Mouse (Mus musculus) erythroblast, embryonic 14.5 days (primary cell): ENCODE results near the gene Sumo1. TPM values are rescaled to one million over a fixed set of nuclear protein-coding genes. Genes with fewer than 3 reads are reported as not detected.

ENCODE experiments used
- H3K27me3 ChIP-seq: 2 replicates; pipeline ENCODE4 v1.6.1; 2012; ENCODE audit warnings: inconsistent platforms; ENCODE audit not compliant: control insufficient read depth
- H3K36me3 ChIP-seq: 2 replicates; pipeline ENCODE4 v1.6.1; 2012; ENCODE audit warnings: mild to moderate bottlenecking, inconsistent platforms; ENCODE audit not compliant: control insufficient read depth
- H3K4me1 ChIP-seq: 2 replicates; pipeline ENCODE4 v1.6.1; 2012; ENCODE audit warnings: inconsistent platforms; ENCODE audit not compliant: control insufficient read depth
- H3K4me3 ChIP-seq: replicated peaks from 2 replicates; pipeline ENCODE3; 2012; ENCODE audit warnings: moderate library complexity, mild to moderate bottlenecking, inconsistent platforms
- H3K9me3 ChIP-seq: 2 replicates; pipeline ENCODE4 v1.6.1; 2012; ENCODE audit warnings: low read length, inconsistent platforms, mixed read lengths; ENCODE audit not compliant: control insufficient read depth
- GATA1 ChIP-seq: IDR thresholded peaks from 2 replicates; pipeline ENCODE4 v1.6.1; 2012; ENCODE audit warnings: low read length, inconsistent platforms, mixed read lengths
- TAL1 ChIP-seq: IDR thresholded peaks from 3 replicates; pipeline ENCODE4 v1.6.1; 2012; ENCODE audit warnings: low read length, inconsistent platforms, mixed read lengths
- polyA plus RNA-seq: library from polyadenylated mRNA; stranded (reverse); fragments of >175 nt; gene quantifications from 2 replicates; pipeline ENCODE4 v1.2.3, GENCODE M21; 2012

The Sumo1 gene
- polyA plus RNA-seq, 1 experiment: 12.2 TPM

DNA sequence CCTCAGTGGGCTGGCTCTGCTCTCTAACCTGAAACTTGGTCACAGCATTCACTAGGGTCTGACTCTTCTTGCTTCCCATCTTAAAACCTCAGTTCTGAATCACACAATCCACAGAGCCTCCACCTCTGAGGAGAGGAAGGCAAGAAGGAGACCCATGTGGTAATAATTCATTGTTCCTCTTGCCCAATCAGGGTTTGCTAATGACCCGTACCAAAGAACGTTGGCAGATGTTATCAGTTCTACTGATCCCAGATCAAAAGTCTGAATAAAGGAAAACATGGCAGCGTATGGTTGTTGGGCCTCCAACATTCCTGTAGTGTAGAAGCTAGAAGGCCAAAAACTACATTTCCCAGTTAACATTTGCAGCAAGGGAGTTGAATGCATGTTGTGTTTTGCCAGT lies 99.1 kb downstream of the Sumo1 start:
- no peaks in the 10 kb centered on the region for H3K36me3 ChIP-seq
- no peak overlapping the region for H3K4me3 ChIP-seq
- H3K4me1 ChIP-seq: no peaks in the 10 kb centered on the region
- H3K27me3 ChIP-seq: no peaks in the 10 kb centered on the region
- TF ChIP-seq TAL1 (no peak), GATA1 (no peak)
- H3K9me3 ChIP-seq: no peaks in the 10 kb centered on the region

DNA sequence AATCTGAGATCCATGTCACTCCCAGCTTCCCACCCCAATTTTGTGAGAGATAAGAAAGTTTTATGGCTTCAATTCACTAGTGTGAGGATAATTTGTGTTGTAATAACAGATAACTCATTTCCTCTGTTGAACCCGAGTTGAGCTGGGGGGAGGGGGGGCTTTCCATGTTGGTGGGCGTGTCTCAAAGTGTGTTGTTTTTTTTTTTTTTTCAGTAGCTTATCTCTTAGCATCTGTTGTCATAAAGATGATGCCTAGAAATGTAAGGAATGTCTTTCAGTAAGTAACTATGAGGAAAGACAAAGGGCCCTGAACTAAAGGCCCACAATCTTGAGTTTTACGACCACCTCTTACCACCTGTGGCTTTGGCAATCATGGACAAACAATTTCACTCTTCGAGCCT lies 99.9 kb downstream of the Sumo1 start:
- no peaks in the 10 kb centered on the region for H3K36me3 ChIP-seq
- no peak overlapping the region for H3K4me3 ChIP-seq
- TF ChIP-seq GATA1 (no peak), TAL1 (no peak)

DNA sequence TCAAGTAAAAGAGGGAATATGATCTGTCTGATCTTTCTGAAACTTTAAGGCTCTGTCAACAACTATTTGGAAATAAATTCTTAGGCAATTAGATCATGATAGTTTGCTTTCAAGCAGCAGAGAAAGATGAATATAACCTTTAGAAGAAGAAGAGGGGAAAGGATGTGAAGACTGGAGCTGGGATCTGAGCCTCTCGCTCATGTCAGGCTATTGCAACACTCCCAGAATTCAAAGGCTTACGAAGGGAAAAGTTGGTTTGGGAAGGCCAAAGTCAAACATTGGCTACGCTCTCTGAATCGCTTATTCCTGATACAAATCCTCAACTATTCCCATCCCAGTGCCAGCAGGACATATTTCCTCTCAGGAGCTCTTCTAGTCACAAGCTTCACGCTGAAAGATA lies 101.3 kb downstream of the Sumo1 start:
- no peaks in the 10 kb centered on the region for H3K27me3 ChIP-seq
- H3K36me3 ChIP-seq: no peaks in the 10 kb centered on the region
- TF ChIP-seq GATA1: no peak
- TF ChIP-seq TAL1: no peak
- H3K9me3 ChIP-seq: no peaks in the 10 kb centered on the region
- H3K4me1 ChIP-seq: no peaks in the 10 kb centered on the region
- no peak overlapping the region for H3K4me3 ChIP-seq

More for the DNA sequence above, 99.9 kb downstream of the Sumo1 start:
- no peaks in the 10 kb centered on the region for H3K4me1 ChIP-seq
- H3K9me3 ChIP-seq: no peaks in the 10 kb centered on the region
- no peaks in the 10 kb centered on the region for H3K27me3 ChIP-seq

DNA sequence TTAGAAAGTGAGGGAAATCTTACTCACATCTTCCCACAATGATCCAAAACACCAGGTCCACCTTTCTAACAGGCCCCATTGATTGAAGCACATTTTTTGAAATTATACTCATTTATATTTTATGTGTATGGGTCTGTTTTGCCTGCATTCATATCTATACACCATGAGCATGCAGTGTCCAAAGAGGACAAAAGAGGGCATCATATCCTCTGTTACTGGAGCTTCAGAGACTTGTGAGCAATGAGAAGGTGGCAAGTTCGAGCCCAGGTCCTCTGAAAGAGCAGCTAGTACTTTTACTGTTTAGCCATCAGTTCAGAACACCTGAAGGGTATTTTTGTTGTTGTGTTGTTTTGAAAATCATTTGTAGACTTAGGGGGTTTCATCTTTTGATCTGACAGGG lies 102.4 kb downstream of the Sumo1 start:
- no peaks in the 10 kb centered on the region for H3K4me1 ChIP-seq
- no peak for TF ChIP-seq TAL1
- H3K36me3 ChIP-seq: no peaks in the 10 kb centered on the region
- H3K27me3 ChIP-seq: no peaks in the 10 kb centered on the region
- peaks cover under 1% of the 10 kb centered on the region for H3K9me3 ChIP-seq
- H3K4me3 ChIP-seq: no peak overlapping the region

DNA sequence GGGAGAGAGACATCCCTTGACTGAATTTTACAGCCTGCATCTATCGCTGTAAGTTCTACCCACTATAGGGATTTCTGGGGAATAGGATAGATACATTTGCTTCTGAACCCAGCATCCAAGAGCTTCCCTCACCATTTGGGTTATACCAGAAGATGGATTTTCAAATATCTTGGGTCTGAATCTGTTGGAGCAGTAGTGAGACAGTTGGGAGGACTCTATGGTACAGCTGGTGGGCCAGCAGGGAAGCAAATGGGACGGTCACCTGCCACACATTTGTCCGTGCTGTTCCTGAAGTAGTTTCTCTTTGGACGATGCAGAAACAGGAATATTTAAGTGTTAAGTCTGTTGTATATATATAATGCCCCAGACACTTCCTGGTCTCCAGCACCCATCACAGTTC lies 103.1 kb downstream of the Sumo1 start:
- H3K27me3 ChIP-seq: no peaks in the 10 kb centered on the region
- TF ChIP-seq GATA1 (no peak), TAL1 (no peak)
- H3K4me1 ChIP-seq: no peaks in the 10 kb centered on the region
- no peaks in the 10 kb centered on the region for H3K36me3 ChIP-seq
- H3K4me3 ChIP-seq: no peak overlapping the region
- H3K9me3 ChIP-seq: peaks cover 6% of the 10 kb centered on the region

DNA sequence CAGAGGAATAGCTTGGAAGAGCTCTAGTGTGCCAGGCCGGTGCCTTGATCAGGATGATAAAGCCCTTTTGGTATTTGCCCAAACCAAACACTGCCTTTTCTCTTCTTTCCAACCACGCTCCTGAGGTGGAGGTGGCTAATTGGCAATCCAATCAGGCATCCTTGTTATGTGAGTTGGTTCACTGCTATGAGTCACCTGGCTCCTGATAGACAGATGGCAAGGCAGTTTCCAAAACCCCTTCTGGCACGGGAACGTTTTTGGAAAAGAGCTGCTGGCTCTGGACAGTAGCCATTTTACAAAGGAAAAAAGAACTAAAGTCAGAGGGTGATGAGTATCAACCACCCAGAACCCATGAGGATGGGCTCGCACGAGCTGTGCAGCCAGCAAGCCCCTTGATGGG lies 103.7 kb downstream of the Sumo1 start:
- Histone ChIP-seq H3K4me3 (no peak overlapping the region), H3K9me3 (peaks cover 6% of the 10 kb centered on the region), H3K4me1 (no peaks in the 10 kb centered on the region), H3K36me3 (no peaks in the 10 kb centered on the region), H3K27me3 (no peaks in the 10 kb centered on the region)
- no peak for TF ChIP-seq GATA1
- TF ChIP-seq TAL1: no peak

DNA sequence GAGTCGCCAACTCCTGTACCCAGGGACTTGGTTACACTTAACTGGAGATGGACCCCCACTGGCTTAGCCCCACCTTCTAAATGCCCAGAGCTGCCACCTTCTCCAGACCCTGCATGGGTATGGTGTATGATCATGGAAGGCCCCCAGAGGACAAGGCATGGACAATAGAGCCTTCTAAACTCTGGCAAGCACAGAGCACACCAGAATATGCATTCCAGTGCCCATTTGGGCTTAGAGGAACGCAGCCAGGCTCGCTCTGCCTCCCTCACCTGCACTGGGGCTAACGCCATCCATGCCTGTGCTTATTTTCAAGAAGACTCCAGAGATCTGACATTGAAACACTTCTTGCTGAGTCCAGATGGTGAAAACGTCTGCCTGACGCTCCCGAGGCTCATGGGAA lies 104.4 kb downstream of the Sumo1 start:
- Histone ChIP-seq H3K27me3 (no peaks in the 10 kb centered on the region), H3K9me3 (peaks cover 6% of the 10 kb centered on the region), H3K36me3 (no peaks in the 10 kb centered on the region), H3K4me1 (no peaks in the 10 kb centered on the region), H3K4me3 (no peak overlapping the region)
- TF ChIP-seq TAL1 (no peak), GATA1 (no peak)

DNA sequence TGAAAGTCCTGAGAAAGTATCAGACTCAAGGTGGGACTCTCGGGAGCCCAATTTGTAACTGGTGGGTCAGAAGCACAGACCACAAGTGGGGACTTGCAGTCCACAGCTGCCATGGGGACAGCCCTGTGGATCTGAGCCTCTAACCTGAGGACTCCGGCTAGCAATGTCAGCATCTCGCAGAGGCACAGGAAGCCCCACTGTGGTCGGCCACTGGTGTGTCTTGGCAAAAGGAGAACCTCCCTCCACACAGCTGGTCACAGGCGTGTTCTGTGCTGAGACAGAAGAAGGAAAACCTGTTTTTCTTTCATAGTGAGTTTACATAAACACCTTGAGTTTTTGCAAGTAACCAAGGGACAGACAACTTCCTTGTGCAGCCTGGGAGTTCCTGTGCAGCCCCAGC lies 104.8 kb downstream of the Sumo1 start:
- no peaks in the 10 kb centered on the region for H3K36me3 ChIP-seq
- peaks cover 6% of the 10 kb centered on the region for H3K9me3 ChIP-seq
- no peaks in the 10 kb centered on the region for H3K27me3 ChIP-seq
- TF ChIP-seq TAL1 (no peak), GATA1 (no peak)
- no peaks in the 10 kb centered on the region for H3K4me1 ChIP-seq
- no peak overlapping the region for H3K4me3 ChIP-seq

DNA sequence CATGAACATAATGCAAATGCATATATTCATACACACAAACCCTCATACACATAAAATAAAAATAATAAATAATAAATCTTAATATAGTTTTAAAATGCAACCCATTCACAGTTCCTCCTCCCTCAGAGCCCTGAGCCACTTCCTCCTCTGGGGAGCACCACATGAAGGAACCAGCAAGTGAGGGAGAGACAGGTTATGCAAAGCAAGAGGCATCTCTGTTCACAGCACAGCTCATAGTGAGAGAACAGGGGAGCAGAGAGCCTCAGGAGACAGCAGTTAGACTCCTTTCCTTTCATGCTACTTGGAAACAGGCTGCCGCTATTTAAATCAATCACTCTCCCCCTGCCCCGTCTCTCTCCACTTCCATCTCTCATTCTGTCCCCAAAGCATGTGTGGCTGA lies 107.1 kb downstream of the Sumo1 start:
- no peak for TF ChIP-seq TAL1
- Histone ChIP-seq H3K4me1 (no peaks in the 10 kb centered on the region), H3K4me3 (no peak overlapping the region), H3K36me3 (no peaks in the 10 kb centered on the region), H3K9me3 (peaks cover 6% of the 10 kb centered on the region), H3K27me3 (no peaks in the 10 kb centered on the region)

DNA sequence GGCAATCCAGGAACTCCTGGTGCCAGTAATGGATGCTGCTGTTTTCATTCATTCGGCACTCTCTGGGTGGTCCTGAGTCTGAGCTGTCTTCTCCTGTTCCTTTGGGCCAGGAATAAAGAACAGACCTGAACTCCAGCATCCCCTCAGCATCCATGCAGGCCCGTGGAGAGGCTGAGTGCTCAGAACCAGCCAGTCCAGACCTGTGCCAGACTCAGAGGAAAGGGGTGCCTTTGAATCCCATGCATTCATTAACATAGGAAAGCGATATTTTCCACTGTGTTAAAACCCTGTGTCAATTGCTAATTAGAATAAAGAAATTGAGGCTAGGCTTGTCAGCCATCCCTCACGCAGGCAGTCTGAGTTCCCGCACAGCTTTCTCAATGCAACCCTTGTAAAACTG lies 116.9 kb downstream of the Sumo1 start:
- H3K27me3 ChIP-seq: no peaks in the 10 kb centered on the region
- peaks cover 9% of the 10 kb centered on the region for H3K4me1 ChIP-seq
- H3K36me3 ChIP-seq: no peaks in the 10 kb centered on the region
- TF ChIP-seq TAL1: no peak
- no peak for TF ChIP-seq GATA1
- H3K4me3 ChIP-seq: no peak overlapping the region
- H3K9me3 ChIP-seq: no peaks in the 10 kb centered on the region
